Comparison of ENCODE assay signal across 29 mouse cellular contexts in genomic region chr2:124201493-124201892, GRCm38 (mm10).
"Had no signal": no experiment of that assay in that cellular context is flagged by ENCODE, and none has a peak within 500 bp of the region (broad histone marks: within the 10 kb centered on the region; RNA-seq: fewer than 3 reads in every experiment).

No protein-coding gene starts in this region.

- H3K4me3 ChIP-seq: heart, adult 2 months; heart, embryonic 13.5 days; heart, embryonic 15.5 days; hindbrain, embryonic 10.5 days; hindbrain, embryonic 12.5 days; intestine, embryonic 15.5 days; layer of hippocampus, adult 2 months; left cerebral cortex, adult 2 months; limb, embryonic 10.5 days; limb, embryonic 12.5 days; liver, embryonic 13.5 days; liver, embryonic 15.5 days had no signal

- H3K27ac ChIP-seq: heart, adult 2 months; heart, embryonic 13.5 days; heart, embryonic 15.5 days; hindbrain, embryonic 10.5 days; hindbrain, embryonic 12.5 days; hindbrain, embryonic 14.5 days; intestine, embryonic 15.5 days; layer of hippocampus, adult 2 months; left cerebral cortex, adult 2 months; limb, embryonic 10.5 days; limb, embryonic 12.5 days; liver, embryonic 13.5 days; liver, embryonic 15.5 days had no signal

- DNase-seq: gastrocnemius, postnatal 14 days; gastrocnemius, postnatal 36 days; heart, adult 11 months; heart, adult 2 months; heart, postnatal 4 days; kidney, adult 18-20 months; kidney, adult 8-10 months; kidney, postnatal 10 days; kidney, postnatal 25 days; kidney, postnatal 4 days; liver; liver, embryonic 13.5 days; liver, postnatal 0 days had no signal

- H3K27me3 ChIP-seq: heart, embryonic 13.5 days; heart, embryonic 15.5 days; hindbrain, embryonic 12.5 days; intestine, embryonic 15.5 days; limb, embryonic 12.5 days; liver, embryonic 13.5 days; liver, embryonic 15.5 days had no signal

- H3K9me3 ChIP-seq: heart, embryonic 13.5 days; heart, embryonic 15.5 days; hindbrain, embryonic 10.5 days; hindbrain, embryonic 12.5 days; intestine, embryonic 15.5 days; limb, embryonic 10.5 days; limb, embryonic 12.5 days; liver, embryonic 13.5 days; liver, embryonic 15.5 days had no signal

- H3K4me2 ChIP-seq: heart, embryonic 11.5 days; heart, embryonic 13.5 days; heart, embryonic 15.5 days; hindbrain, embryonic 12.5 days; hindbrain, embryonic 14.5 days; intestine, embryonic 15.5 days; limb, embryonic 12.5 days; liver, embryonic 11.5 days; liver, embryonic 13.5 days; liver, embryonic 15.5 days had no signal

- H3K9ac ChIP-seq: heart, embryonic 13.5 days; heart, embryonic 15.5 days; hindbrain, embryonic 12.5 days; hindbrain, embryonic 14.5 days; intestine, embryonic 15.5 days; limb, embryonic 12.5 days; liver, embryonic 13.5 days; liver, embryonic 15.5 days; liver, postnatal 0 days had no signal

- H3K4me1 ChIP-seq: heart, embryonic 13.5 days; heart, embryonic 15.5 days; intestine, embryonic 15.5 days; limb, embryonic 12.5 days; liver, embryonic 13.5 days; liver, embryonic 15.5 days had no signal

- ATAC-seq: hindbrain, embryonic 16.5 days; inflammation-experienced regulatory T-cells, adult 6 months; intestine, embryonic 15.5 days; intestine, postnatal 0 days; liver, postnatal 0 days had no signal

- H3K36me3 ChIP-seq: heart, embryonic 13.5 days; heart, embryonic 15.5 days; hindbrain, embryonic 10.5 days; hindbrain, embryonic 12.5 days; intestine, embryonic 15.5 days; limb, embryonic 10.5 days; limb, embryonic 12.5 days; liver, embryonic 13.5 days; liver, embryonic 15.5 days had no signal
